Mouse (Mus musculus) adrenal gland, adult 8-10 months (tissue): ENCODE results near the gene Gm36028. TPM values are rescaled to one million over a fixed set of nuclear protein-coding genes. Genes with fewer than 3 reads are reported as not detected.

ENCODE experiments used
- DNase-seq: peaks from one replicate; pipeline ENCODE4 v3.0.0; 2022
- total RNA-seq, 4 experiments: library from RNA; stranded (reverse); gene quantifications; 2 replicates each; pipeline ENCODE4 v1.2.4; 2022

The Gm36028 gene
- total RNA-seq, result under 1 TPM in 2 of 4 experiments, not detected in 2; 0.29 to 0.75 TPM

DNA sequence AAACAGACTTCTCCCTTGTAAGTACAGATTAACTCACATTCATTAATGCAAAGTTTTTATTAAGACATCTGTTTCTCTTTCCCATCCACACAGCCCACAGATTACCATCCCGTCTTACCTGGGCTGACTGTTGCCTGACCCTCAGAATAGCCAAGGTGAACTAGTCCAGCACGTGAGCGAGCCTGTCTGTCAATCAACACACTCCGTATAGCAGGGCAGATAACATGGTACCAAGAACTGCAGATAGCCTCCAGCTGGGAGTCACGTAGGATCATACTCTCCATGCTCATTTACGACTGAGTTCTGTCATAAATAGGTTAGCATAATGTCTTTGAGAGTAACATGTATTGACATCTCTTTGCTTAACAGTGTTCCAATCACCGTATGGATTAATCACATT lies at the start of gene Gm36028:
Gene Gm36028 (minus strand): TSS at position 118 of the 400 bp plus-strand sequence.
- DNase-seq, result no peak

- no peak for DNase-seq
Measured at GRCm38 (mm10) chr16:37906456-37906855, 45.5 kb upstream of the Gm36028 start.

GRCm38 (mm10) chr16:37901318-37901717 lies 40.4 kb upstream of the Gm36028 start:
- DNase-seq, result no peak

DNA sequence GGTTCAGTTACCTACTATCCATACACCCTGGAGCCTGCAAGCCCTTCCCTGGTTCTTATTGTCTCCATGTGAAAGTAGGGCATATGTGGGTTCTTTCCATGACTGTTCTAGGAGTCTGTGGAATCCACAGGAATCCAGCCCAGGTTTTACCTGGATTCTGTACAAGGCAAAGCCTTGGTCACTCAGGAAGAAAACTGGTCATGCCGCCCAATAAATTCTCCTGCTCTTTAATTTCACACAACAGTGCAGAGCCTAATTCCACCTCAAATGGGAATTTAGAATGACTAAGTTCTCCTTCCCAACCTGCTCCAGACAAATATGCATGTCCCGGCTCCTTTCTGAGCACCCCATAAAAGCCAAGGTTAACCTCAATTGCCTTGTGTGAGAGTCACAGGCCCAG lies 38.4 kb upstream of the Gm36028 start:
- peak; percentile 14 for DNase-seq

DNA sequence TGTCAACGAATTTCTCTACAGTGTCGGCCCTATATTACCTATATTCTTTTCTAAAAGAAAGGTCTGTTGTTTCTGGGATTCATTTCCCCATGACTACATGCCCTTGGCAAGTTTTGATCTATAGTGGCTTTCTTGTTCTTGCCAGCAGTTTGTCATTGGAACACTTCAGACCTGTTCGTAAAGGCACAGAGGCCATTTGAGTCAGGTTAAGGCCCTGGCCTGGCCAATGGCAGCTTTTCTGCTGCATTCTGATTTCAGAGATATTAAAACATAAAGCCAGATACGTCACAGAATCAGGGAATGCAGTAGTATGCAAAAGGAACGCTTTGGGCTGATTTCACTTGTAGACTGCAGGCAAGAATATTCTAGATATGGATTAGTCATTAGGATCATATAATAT lies 37.8 kb upstream of the Gm36028 start:
- DNase-seq, result no peak

GRCm38 (mm10) chr16:37893942-37894341 lies 33.0 kb upstream of the Gm36028 start:
- DNase-seq, result no peak

GRCm38 (mm10) chr16:37893381-37893780 lies 32.4 kb upstream of the Gm36028 start:
- DNase-seq, result no peak

DNA sequence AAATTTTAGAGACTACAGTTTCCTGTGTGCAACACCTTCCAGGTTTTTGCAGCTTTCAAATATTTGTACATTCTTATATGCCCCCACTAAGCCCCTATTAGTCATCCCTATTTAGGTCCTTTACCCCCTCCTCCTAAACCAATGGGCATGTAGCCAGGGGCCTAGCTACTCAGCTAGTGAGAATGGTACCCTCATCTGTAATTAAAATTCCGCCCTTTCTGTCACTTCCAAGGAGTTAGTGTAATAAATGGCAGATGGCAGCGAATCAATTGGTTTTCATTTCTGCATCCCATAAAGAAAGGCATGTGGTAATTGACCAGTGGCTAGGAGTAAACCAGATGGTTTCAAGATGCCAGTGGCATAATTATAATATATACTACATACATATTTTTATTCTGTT lies 31.7 kb upstream of the Gm36028 start:
- DNase-seq, result no peak

- DNase-seq, result no peak
Measured at GRCm38 (mm10) chr16:37888986-37889385, 28.0 kb upstream of the Gm36028 start.

- DNase-seq, result no peak
Measured at GRCm38 (mm10) chr16:37881168-37881567, 20.2 kb upstream of the Gm36028 start.

GRCm38 (mm10) chr16:37879750-37880419 lies 18.9 kb upstream of the Gm36028 start:
- no peak for DNase-seq

DNA sequence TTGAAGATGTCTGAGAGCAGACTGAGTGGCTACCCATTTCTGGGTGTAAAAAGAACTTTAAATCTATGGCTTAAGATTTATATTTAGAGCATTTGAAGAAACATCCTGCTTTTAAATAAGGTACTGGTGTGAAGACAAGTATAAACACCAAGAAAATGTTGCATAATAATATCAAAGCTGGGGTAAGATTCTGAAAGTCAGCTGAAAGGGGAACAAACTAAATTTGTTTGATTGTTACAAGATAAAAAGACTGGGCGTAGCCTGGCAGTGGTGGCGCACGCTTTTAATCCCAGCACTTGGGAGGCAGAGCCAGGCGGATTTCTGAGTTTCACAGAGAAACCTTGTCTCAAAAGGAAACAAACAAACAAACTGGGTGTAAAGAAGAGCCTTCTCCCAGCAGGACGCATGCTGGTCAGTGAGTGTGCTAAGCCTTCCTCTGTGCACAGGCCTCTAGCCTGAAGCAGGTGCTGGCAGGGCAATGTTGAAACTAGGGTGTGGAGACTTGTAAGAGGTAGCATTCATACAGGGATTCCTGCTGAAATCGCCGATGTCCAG lies 18.1 kb upstream of the Gm36028 start:
- DNase-seq, result no peak

DNA sequence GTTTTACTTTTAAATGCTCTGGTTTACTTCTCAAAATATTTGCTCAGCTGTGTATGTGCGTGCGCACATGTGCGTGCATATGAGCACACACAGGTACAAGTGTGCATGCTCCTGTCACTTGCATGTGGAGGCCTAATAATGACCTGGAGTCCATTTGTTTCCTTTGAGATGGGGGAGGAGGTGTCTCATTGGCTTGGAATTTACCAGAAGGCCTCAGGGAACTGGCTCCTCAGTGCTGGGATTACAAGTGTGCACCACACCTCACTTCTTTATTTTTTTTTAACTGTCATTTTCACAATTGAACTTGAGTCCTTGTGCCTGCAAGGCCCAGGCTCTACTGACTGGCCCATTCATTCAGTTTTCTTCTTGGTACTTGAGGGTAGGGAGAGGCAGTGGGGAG lies 16.5 kb upstream of the Gm36028 start:
- no peak for DNase-seq

GRCm38 (mm10) chr16:37874501-37875235 lies 13.7 kb upstream of the Gm36028 start:
- DNase-seq, result no peak

DNA sequence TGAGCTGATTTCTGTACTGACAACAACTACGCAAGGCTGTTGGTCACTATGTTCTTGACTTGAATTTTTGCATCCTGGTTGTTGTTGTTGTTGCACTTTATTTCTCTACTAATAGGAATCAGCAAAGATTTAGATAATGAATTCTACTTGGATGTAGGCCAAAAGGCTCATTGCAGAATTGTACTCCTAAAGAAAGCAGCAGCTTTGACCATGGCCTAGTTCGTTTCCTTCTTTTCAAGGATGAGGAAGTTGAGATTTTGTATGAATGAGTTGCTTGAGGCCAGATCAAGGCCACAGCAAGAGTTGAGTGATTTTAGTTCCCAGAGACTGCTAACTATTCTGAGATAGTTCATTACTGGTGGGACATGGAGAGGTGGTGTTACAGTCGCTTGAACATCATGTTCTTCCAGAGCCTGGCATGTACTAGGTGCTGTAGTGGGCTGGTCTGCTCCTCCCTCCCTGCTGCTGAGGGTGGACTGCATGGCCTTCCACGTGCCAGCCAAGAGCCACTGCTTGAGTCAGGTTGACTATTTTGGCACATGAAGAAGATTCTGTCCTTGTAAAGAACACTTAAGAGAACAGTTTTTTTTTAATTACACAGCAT lies 10.3 kb upstream of the Gm36028 start:
- DNase-seq, result peak; percentile 77

DNA sequence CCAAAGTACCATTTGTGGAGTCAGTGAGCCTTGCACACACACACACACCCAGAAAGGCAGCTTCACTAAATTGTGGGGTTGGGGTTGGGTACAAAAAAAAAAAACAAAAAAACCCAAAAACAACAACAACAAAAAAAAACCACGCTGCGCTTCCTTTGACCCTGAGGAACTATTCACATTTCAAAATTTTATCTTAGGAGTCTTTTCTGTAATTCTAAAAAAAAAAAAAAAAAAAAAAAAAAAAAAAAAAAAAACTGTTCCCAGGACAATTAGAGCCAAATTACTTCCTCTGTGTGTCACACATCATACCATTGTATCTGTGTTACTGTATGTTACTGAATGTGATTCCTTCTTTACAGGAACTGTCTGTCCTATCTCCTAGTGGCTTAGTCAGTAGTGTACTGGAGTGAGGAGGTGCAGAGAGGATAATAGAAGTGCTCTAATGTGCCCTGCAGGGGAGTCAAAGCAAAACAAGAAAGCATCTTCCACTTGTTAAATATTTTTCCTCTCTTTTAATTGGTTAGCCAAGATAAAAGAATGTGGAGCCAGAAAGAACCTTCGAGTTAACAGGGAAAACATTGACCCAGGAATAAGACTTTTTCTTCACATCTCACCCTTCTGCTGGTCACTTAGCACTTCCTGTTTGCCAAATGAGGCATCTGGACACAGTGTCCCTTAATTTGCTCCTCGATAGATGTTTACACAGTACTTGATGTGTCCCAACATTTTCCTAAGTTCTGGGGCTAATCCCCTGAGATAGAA lies 8.7 kb upstream of the Gm36028 start:
- DNase-seq, result no peak

DNA sequence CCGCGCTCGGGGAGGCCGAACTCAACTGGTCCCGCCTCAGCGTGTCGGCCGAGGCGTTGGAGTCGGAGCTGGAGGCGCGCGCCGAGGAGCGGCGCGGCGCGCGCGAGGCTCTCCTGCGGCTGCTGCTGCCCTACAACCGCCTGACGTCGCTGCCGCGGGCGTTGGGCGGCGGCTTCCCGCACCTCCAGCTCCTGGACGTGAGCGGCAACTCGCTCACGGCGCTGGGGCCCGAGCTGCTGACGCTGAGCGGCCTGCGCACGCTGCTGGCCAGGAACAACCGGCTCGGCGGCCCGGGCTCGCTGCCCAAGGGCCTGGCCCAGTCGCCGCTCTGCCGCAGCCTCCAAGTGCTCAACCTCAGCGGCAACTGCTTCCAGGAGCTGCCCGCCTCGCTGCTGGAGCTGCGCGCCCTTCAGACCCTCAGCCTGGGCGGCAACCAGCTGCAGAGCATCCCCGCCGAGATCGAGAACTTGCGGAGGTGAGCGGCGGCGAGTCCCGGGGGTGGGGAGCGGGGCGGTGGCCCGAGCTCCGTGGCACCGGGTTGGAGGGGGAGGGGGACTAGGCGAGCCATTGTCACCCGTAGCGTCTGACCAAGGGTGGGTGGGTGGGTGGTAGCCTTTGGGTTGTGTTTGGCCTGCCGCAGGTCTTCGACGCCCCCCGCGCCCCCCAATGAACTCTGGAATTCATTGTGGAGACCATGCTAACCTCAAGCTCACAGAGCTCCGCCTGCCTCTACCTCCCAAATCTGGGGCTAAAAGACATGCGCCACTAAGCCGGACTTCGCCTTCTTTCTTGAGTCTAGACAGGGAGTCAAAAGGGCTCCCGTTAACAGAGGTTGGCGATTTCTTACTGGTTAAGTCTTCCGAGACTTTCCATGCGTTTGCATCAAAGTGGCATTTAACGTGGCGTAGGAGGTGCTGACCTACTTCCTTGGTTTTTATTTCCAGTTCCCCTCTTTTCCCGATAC lies 7.8 kb upstream of the Gm36028 start:
- no peak for DNase-seq

- peak; percentile 78 for DNase-seq
Measured at GRCm38 (mm10) chr16:37867791-37868505, 7.0 kb upstream of the Gm36028 start, which contains the start of gene Lrrc58. Lrrc58 (plus strand) TSS chr16:37868389.

DNA sequence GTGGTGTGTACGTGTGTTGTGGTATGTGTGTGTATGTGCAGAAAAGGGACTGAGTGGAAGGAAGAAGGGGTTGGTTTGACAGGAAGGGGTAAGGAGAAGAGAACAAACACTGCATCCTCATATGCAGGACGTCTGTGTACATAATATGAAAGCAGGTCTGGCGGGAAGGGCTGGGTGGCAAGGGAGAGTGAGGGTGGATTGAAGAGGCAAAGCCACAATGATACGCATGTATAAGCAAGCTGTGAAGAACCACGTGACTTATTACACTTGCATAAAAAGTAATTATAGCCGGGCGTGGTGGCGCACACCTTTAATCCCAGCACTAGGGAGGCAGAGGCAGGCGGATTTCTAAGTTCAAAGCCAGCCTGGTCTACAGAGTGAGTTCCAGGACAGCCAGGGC lies 4.9 kb upstream of the Gm36028 start:
- no peak for DNase-seq

GRCm38 (mm10) chr16:37863876-37864275 lies 2.9 kb upstream of the Gm36028 start:
- DNase-seq, result no peak

DNA sequence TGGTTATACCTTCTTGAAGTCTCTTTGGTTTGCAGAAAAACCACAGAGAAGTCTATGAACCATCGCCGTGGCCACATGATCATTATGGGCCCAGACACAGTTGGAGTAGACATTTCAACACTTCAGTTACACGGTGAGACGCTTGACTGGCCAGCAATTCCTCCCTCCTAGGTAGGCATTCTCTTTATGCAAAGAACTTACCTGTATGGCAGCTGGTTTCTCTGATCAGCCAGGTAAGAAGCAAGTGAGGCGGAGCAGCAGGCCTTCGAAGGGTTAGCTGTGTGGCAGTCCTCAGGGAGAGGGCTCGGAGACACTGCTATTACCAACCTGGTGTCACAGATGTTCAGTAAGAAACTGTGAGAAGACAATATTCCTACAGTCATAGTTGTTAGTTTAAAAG lies 733 bp downstream of the Gm36028 start:
- DNase-seq, result no peak
